Mouse (Mus musculus) heart, adult 2 months (tissue): ENCODE measurements around the gene Nsg2.

Experiments used
- CTCF ChIP-seq: fragments of 200-600 bp; IDR thresholded peaks from 2 replicates; pipeline ENCODE4 v1.8.1; 2022; ENCODE audit warnings: antibody characterized with exemption, mild to moderate bottlenecking, moderate library complexity
- POLR2A ChIP-seq: fragments of 200-500 bp; IDR thresholded peaks from 2 replicates; pipeline ENCODE4 v1.6.1; 2011; ENCODE audit warnings: mild to moderate bottlenecking, low read depth, low read length, control low read depth; ENCODE audit not compliant: insufficient read depth

DNA sequence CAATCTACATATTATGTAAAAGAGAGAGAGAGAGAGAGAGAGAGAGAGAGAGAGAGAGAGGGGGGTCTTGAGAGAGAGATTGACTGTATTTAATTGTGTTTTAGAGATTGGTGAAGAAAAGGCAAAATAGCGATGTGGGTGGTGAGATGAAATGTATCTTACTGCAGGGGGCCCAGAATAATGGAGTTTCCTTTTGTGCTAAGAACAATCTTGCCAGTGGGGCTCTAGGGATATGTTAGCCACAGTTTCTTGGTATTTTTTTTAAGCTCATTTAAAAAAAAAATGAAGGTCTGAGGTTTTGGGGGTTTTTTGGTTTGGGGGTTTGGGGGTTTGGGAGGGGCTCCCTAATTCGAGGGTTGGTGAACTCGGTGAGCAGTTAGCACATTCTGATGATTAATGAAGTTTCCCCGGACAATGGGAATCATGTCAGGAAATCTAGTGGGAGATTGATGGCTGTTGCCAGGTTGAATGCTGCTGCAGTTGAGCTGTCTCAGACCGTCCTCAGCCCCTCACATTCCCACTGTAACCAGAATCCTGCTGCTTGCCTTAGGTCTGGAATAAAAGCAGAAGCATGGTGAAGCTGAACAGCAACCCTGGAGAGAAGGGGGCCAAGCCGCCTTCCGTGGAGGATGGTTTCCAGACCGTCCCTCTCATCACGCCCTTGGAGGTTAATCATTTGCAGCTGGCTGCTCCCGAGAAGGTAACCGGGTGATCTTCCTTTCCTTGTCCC lies 1.1 kb downstream of the Nsg2 start:
- TF ChIP-seq CTCF (no peak), POLR2A (no peak)
